Mouse (Mus musculus) neutrophil, adult 5-6 weeks (primary cell): ENCODE results near the gene Olfr1087. TPM values are rescaled to one million over a fixed set of nuclear protein-coding genes. Genes with fewer than 3 reads are reported as not detected.
"Not testable (repeated sequence)": the region's sequence is repeated elsewhere in the genome, so short reads cannot be mapped to it uniquely, and the experiment has no call there.

Experiments
- ATAC-seq: fragments of 151-379, 151-347 bp; 2 replicates; pipeline ENCODE4 v1.8.0; 2017; ENCODE audit warnings: mild to moderate bottlenecking, moderate TSS enrichment; ENCODE audit not compliant: insufficient number of reproducible peaks, poor library complexity, low FRiP score, severe bottlenecking; ENCODE audit errors: extremely low read depth
- total RNA-seq: library from RNA; stranded (forward); fragments of 200-1000 nt; gene quantifications from 2 replicates; pipeline ENCODE4 v1.2.3, GENCODE M21; 2017

Olfr1087 gene
- not detected in 2 replicates for total RNA-seq

DNA sequence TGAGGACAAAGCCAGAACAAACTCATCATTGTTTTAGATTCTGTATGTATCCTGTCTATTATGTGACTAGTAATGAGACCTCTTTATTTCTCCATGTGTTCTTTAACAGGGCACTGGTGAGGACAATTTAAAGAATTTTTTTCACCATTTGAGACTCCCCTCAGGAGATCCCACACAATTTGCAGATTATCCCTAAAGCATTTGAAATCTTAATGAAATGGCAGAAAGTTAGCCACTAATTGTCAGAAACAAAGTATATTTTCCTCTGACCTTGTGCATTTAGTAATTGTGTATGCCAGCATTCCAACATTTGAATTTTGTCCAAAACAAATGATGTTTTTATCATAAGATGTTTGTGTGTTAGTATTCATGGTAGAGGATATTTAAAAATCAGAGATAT lies at the start of gene Olfr1087:
Gene Olfr1087, minus strand, starts transcription at position 101 of the 400 bp plus-strand sequence.
- ATAC-seq: no peak

GRCm38 (mm10) chr2:86733601-86734000 lies 35.4 kb upstream of the Olfr1087 start, which contains the start of gene Olfr1089:
Olfr1089 (minus strand) TSS chr2:86733701.
- no peak for ATAC-seq

DNA sequence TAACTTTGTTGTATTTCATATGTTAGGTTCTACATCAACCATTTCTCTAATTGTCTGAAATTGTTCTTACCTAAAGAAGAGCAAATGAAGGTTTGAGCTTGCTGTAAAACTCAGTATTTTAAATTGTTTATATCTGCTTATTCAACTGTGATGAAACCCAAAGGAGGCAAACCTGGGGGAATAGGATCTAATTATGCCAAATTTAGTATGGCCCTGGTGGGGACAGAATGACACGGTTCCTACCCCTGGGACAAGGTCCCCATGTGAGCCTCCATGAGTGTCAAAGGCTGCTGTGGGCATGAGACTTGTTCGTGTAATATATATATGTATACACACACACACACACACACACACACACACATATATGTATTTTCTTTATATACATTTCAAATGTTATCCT lies 18.2 kb downstream of the Olfr1087 start, which contains the start of gene Olfr1086:
Gene Olfr1086, minus strand, starts transcription at position 101 of the 400 bp plus-strand sequence.
- no peak for ATAC-seq

DNA sequence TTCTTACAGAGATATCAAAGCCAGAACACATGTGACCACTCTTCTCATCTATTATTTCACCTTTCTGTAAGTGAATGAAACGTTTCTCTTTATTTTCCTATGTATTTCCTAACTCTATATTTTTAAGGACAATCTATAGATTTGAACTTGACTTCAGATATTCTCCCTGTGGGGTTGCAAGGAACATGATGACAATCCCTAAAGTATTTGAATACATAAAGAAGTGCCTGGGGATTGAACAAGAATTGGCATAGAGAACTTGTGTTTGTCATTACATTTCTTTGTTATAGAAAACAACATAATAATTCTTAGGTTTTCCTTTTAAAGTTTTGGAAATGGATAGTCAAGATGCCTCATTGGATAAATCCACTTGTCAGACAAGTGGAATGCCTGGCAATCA lies 36.3 kb downstream of the Olfr1087 start, which contains the start of gene Olfr1085:
Gene Olfr1085, minus strand, starts transcription at position 101 of the 400 bp plus-strand sequence.
- ATAC-seq: no peak

DNA sequence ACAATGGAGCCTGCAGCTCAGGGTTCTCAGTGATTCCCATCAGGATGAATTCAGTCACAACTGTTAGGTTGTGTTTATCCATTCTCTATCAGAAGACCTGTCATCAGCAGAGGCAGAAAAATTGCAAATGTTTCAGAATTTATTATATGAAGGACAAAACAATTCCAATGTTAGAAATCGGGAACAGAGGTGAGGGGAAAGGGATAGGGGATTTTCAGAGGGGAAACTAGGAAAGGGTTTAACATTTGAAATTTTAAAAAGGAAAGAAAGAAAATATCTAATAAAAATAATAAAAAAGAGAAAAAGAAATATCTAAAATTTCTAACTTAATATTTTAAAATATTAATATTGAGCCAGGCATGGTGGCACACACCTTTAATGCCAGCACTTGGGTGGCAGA lies 58.6 kb downstream of the Olfr1087 start, which contains the start of gene Olfr1084:
Gene Olfr1084, minus strand, starts transcription at position 101 of the 400 bp plus-strand sequence.
- not testable (repeated sequence) for ATAC-seq

Other genes starting within 250 kb of the Olfr1087 start
- gene Olfr1065, start 247.8 kb downstream of the Olfr1087 start, total RNA-seq: not detected in 2 replicates
- not detected in 2 replicates for gene Olfr1066, start 242.1 kb downstream of the Olfr1087 start, total RNA-seq
- not detected in 2 replicates for gene Olfr228, start 211.0 kb downstream of the Olfr1087 start, total RNA-seq
- gene Olfr1076, start 189.9 kb downstream of the Olfr1087 start, total RNA-seq: not detected in 2 replicates
- gene Olfr1079, start 155.9 kb downstream of the Olfr1087 start, total RNA-seq: not detected in 2 replicates
- gene Olfr1080, start 140.2 kb downstream of the Olfr1087 start, total RNA-seq: not detected in 2 replicates
- not detected in 2 replicates for gene Olfr1082, start 99.4 kb downstream of the Olfr1087 start, total RNA-seq
- gene Olfr1084, start 58.7 kb downstream of the Olfr1087 start, total RNA-seq: not detected in 2 replicates
- gene Olfr1085, start 36.4 kb downstream of the Olfr1087 start, total RNA-seq: 0.12 TPM in 1 of 2 replicates, not detected in the other
- gene Olfr1086, start 18.3 kb downstream of the Olfr1087 start, total RNA-seq: not detected in 2 replicates
- gene Olfr1089, start 35.3 kb upstream of the Olfr1087 start, total RNA-seq: not detected in 2 replicates
- gene Olfr1090, start 60.6 kb upstream of the Olfr1087 start, total RNA-seq: not detected in 2 replicates
- not detected in 2 replicates for gene Olfr1093, start 84.1 kb upstream of the Olfr1087 start, total RNA-seq
- gene Olfr141, start 111.6 kb upstream of the Olfr1087 start, total RNA-seq: 0.12 TPM in 1 of 2 replicates, not detected in the other
- gene Olfr1094, start 126.3 kb upstream of the Olfr1087 start, total RNA-seq: 0.37 TPM in 1 of 2 replicates, not detected in the other
- not detected in 2 replicates for gene Olfr1095, start 153.3 kb upstream of the Olfr1087 start, total RNA-seq
- not detected in 2 replicates for gene Gm13723, start 176.4 kb upstream of the Olfr1087 start, total RNA-seq
- gene Olfr1097, start 193.8 kb upstream of the Olfr1087 start, total RNA-seq: not detected in 2 replicates
- not detected in 2 replicates for gene Olfr1098, start 226.2 kb upstream of the Olfr1087 start, total RNA-seq